Mouse (Mus musculus) G1E-ER4 (cell line): ENCODE measurements around the gene Tbck. TPM values are rescaled to one million over a fixed set of nuclear protein-coding genes. Genes with fewer than 3 reads are reported as not detected.

Experiments used
- GATA1 ChIP-seq: IDR thresholded peaks from one replicate; pipeline ENCODE4 v1.8.0; 2012; ENCODE audit warnings: low read length, inconsistent platforms
- polyA plus RNA-seq: library from polyadenylated mRNA; stranded (reverse); fragments of >175 nt; gene quantifications from 2 replicates; pipeline ENCODE4 v1.2.3, GENCODE M21; 2012

Tbck gene
- polyA plus RNA-seq, 1 experiment, result 2.6 TPM

DNA sequence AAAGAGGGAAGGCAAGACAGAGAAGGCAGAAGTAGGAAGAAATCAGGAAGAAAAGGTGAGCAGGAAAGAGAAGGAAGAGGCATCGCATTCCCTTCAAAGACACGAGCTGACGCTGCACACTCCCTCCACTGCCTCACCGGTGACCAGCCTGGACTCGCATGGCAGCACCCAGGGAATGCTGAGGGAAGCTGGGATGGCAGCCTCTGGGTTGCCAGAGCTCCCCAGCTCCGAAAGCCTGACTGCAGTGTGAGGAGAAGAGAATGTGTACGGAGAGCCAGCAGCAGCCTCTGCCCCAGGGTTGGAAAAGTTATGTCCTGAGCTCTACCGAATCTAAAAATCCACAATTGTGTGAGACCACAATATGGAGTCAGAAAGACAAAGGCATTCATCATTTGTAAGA is 155.6 kb downstream of the Tbck start:
- TF ChIP-seq GATA1, result no peak

- TF ChIP-seq GATA1, result no peak
Observed at GRCm38 (mm10) chr3:132842676-132843075, 158.7 kb downstream of the Tbck start.

- no peak for TF ChIP-seq GATA1
Observed at GRCm38 (mm10) chr3:132849669-132850068, 165.7 kb downstream of the Tbck start.

- no peak for TF ChIP-seq GATA1
Observed at GRCm38 (mm10) chr3:132850431-132850830, 166.5 kb downstream of the Tbck start.

DNA sequence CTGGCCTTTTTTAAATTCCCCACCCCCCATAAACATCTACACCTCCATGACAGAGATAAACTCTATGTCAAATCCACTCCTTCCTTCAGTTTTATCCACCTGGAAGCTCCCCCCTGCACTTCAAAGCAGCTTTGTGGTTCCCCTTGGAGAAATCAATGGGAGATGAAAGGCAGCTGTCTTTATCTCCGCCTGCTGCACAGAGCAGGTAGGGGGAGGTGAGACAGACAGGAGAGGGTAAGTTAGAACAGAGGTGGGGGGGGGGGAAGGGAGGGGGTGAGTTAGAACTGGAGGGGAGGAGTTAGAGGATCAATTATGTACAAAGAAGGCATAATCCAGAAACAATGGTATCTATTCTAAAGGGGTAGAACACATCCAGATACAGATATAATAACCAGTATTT is 167.5 kb downstream of the Tbck start:
- TF ChIP-seq GATA1, result no peak

- TF ChIP-seq GATA1, result no peak
Observed at GRCm38 (mm10) chr3:132851841-132852728, 168.1 kb downstream of the Tbck start.

- no peak for TF ChIP-seq GATA1
Observed at GRCm38 (mm10) chr3:132854271-132854670, 170.3 kb downstream of the Tbck start.

DNA sequence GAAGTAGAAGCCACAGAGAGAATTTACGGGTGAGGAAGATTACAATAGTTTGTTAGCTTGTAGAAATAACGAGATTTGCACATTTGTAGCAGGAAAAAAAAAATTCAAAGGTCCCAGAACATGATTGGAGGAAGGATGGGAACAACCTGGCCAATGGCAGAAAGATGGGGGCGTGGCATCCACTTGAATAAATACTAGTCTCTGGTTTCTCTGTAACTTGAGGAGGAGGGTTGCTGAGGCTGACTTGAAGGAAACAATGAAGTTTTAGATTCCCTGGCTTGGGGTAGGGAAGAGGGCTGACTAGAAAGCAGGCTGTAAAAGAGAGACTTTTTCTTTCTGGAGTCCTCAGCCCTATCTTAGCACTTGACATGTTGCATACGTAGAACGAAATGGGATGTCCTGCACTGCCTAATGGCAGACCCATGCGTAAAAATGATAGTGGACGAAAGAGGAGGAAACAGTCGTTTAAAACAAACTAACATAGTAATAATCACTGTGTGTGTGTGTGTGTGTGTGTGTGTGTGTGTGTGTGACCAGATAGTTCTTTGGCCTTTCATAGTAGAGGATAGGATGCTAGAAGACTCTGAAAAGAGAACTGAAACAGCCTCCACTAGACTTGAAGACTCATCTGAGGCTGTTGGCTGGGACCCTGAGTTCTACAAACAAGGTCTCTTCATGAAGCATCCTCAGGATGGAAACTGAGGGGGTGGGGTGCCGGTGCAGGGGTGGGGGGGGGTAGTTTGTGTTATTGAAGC is 171.7 kb downstream of the Tbck start:
- no peak for TF ChIP-seq GATA1

GRCm38 (mm10) chr3:132856651-132857050 is 172.7 kb downstream of the Tbck start:
- TF ChIP-seq GATA1, result no peak

DNA sequence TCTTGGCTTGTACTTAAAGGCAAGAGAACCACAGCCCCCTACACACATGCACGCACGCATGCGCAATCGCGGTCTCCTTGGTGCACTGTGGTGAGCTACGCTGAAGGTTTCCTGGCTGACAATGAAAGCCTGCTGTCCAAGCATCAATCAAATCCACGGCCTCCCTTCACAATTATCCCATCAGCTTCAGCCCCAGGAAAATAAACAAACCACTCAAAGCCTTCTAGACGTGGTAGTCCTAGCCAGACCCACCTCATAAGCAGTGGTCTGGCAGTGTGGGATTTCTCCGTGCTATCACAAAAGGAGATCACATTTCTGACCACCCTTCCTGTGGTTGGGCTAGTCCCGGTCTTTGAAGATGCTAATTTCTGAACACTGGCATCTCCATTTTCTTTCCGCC is 174.9 kb downstream of the Tbck start:
- no peak for TF ChIP-seq GATA1

GRCm38 (mm10) chr3:132859573-132859972 is 175.6 kb downstream of the Tbck start:
- TF ChIP-seq GATA1, result no peak

GRCm38 (mm10) chr3:132860796-132861195 is 176.9 kb downstream of the Tbck start:
- TF ChIP-seq GATA1, result no peak

GRCm38 (mm10) chr3:132863843-132864242 is 179.9 kb downstream of the Tbck start:
- TF ChIP-seq GATA1, result no peak

DNA sequence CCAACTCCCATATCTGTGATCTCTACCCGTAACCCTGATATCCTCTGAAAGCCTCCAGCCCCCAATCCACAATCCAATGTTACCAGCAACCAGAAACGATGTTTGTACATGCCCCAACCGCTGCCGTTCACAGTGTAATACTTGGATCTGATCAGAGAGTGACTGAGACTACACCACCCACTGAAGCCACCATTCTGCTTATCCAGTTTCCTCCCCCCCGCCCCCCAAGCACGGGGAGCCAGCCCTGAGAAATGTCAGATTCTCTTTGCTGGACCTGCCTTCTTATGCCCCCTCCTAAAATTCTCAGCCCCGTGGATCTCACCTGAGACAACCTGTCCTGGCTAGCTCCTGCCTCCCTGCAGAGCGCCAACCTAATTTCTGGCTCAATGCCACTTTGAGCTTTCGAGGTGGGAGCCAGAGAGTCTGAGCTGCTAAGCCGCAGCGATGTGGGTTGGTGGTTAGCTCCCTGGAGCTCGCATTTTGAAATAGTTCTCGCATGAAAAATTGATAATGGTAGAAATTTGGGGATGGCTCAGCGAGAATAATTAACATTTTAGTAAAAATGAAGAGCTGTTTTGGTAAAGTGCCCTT is 180.5 kb downstream of the Tbck start:
- TF ChIP-seq GATA1, result no peak

DNA sequence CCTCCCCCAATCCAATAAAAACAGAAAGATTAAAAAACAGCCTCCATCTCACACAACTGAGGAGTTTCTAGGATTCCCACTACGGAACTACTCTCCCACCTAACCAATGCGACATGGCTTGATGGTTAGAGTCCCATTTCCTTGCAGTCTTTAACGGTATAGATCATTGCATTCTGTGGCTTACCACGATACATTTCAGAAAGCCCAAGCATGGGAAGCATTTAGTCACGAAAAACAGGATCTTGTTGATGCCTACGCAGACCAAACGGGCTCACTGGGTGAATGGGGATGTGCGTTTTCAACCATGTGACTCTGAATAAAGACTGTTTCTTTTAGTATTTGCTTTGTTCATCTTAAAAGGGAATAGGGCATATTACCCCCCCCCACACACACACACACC is 181.0 kb downstream of the Tbck start:
- no peak for TF ChIP-seq GATA1

DNA sequence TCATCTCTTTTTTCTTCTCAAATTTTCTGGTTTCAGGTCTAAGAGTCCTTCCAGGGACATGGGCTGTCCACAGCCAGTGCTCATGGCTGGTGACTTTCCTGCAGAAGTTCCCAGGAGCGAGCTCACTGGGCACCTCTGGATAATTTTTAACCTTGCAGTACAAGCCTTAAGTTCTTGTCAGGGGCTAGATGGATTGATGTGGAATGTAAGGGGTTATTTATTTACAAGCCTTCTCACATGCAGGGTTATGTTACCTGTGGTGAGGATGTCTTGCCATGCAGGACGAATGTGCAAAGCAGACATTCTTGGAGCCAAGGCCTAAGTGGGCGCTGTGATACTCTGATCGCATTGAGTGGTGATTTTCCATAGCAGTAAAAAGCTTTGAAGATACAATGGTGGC is 181.7 kb downstream of the Tbck start:
- no peak for TF ChIP-seq GATA1
